Mouse (Mus musculus): Measurements from ENCODE around the gene Cib4. TPM values are rescaled to one million over a fixed set of nuclear protein-coding genes. Genes with fewer than 3 reads are reported as not detected.

Gene Cib4
- polyA plus RNA-seq, 1 experiment from 2014 or later, result not detected

DNA sequence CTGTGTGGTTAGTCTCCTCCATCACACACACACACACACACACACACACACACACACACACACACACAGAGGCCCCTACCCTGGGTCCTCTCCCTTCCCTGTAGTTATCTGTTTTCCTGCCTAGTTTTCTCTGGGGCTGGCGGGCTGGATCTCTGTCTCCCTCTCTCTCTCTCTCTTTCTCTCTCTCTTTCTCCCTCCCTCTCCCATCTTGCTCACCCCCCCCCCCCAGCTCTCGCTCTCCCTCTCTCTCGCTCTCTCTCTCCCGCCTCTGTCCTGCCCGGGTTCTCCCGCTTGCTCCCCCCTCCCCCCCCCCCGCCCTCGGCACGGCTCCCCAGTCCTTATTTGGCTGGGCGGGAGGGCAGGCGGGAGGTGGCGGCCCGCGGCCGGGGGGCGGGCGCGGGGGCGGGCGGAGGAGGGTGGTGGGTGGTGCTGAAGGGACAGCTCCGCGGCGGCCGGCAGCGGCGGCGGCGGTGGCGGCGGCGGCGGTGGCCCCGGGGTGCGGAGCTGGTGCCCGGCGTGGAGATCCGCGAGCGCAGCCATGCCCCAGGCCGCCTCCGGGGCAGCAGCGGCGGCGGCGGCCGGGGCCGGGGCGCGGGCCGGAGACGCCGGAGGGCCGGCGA is 42.2 kb upstream of the Cib4 start, which contains the start of gene Kcnk3:
Kcnk3 (plus strand) TSS at position 490 of the 620 bp plus-strand sequence.
- Histone ChIP-seq H3K36me3 (no peaks in the 10 kb centered on the region), H3K9me3 (replicated peaks) (no peaks in the 10 kb centered on the region), H3K9ac (0 out of 2 replicates have a peak within 1 kb of the TSS, but pooled peaks have one; percentile 17), H3K4me1 (peaks cover 20% of the 10 kb centered on the region), H3K27ac (no peak within 1 kb of the TSS), H3K27me3 (peaks cover 74% of the 10 kb centered on the region), H3K4me2 (peak within 1 kb of the TSS; percentile 91), H3K4me3 (replicated peaks) (peak within 1 kb of the TSS; percentile 47)
- peak; percentile 64 for ATAC-seq (replicated peaks; ENCODE audit: low FRiP score)
- WGBS, result 1% methylated on average over 23 of the region's 54 CpGs

DNA sequence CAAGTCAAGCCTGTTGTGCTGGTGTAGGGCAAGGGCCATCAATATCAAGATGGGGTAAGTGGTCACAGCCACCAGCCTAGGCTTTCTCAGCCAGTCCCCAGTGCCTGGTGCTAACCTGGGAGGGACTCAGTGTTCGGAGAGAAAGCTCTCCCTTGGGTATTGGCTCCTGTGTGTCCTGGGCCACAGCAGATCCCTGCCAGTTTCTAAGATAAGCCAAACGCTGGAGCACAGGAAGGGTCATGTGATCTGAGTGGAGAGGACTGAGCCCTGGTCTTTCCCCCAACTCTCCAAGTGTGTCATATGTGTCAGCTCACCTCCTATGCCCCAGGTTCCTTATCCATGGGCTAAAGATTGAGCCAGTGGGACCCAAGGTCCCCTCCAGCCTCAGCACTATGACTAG is 41.5 kb upstream of the Cib4 start:
- Histone ChIP-seq H3K9ac (no peak overlapping the region), H3K27ac (no peak overlapping the region), H3K27me3 (peaks cover 69% of the 10 kb centered on the region), H3K4me3 (replicated peaks) (no peak overlapping the region), H3K4me1 (peaks cover 20% of the 10 kb centered on the region), H3K9me3 (replicated peaks) (no peaks in the 10 kb centered on the region), H3K36me3 (no peaks in the 10 kb centered on the region), H3K4me2 (peak overlapping the region; percentile 91)
- WGBS, result 24% methylated on average over 2 of the region's 2 CpGs
- ATAC-seq (replicated peaks; ENCODE audit: low FRiP score), result no peak

DNA sequence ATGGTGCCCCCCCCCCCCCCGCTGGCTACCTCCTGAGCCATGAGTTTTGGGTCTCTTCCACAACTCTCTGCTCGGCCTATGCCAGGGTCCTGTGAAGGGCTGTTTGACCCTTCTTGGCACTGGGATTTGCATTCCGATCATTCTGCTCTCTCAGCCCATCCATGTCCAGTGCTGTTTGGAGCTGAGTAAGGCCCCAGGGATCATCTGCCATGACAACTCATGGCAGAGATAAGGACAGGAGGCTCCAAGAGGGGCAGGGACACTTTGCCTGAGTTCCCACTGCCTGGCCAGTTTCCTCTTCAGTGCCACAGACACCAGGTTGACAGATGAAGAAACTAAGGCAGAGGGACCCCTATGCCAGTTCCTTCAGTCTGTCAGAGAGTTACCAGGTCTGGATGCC is 41.0 kb upstream of the Cib4 start:
- Histone ChIP-seq H3K27me3 (peaks cover 66% of the 10 kb centered on the region), H3K4me1 (peaks cover 20% of the 10 kb centered on the region), H3K4me2 (no peak overlapping the region), H3K9me3 (replicated peaks) (no peaks in the 10 kb centered on the region), H3K27ac (no peak overlapping the region), H3K9ac (no peak overlapping the region), H3K4me3 (replicated peaks) (no peak overlapping the region), H3K36me3 (no peaks in the 10 kb centered on the region)
- ATAC-seq (replicated peaks; ENCODE audit: low FRiP score), result no peak
- WGBS, result 73% methylated on average over 3 of the region's 3 CpGs

DNA sequence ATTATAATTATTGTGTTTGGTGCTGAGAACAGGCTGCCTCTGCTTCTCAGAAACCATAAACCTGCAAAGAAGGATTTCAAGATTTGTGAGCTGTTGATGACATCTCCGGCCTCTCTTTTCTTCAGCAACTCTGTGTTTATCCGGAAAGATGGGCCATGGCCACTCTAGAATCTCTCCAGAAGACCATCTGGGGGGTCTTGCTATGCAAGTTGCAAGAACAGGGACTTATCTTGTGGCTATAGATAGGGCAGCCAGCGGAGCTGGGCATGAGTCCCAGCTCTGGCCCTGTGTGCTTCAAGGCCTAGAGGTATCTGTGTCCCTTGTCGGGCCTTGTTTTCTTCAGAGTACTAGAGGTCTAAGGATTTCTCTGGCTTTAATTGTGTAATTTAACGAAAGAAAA is 36.4 kb upstream of the Cib4 start:
- Histone ChIP-seq H3K9me3 (replicated peaks) (no peaks in the 10 kb centered on the region), H3K4me3 (replicated peaks) (no peak overlapping the region), H3K4me2 (no peak overlapping the region), H3K27ac (no peak overlapping the region), H3K4me1 (no peaks in the 10 kb centered on the region), H3K27me3 (peaks cover 24% of the 10 kb centered on the region), H3K36me3 (no peaks in the 10 kb centered on the region), H3K9ac (no peak overlapping the region)
- ATAC-seq (replicated peaks; ENCODE audit: low FRiP score), result no peak
- 79% methylated on average over 5 of the region's 5 CpGs for WGBS

DNA sequence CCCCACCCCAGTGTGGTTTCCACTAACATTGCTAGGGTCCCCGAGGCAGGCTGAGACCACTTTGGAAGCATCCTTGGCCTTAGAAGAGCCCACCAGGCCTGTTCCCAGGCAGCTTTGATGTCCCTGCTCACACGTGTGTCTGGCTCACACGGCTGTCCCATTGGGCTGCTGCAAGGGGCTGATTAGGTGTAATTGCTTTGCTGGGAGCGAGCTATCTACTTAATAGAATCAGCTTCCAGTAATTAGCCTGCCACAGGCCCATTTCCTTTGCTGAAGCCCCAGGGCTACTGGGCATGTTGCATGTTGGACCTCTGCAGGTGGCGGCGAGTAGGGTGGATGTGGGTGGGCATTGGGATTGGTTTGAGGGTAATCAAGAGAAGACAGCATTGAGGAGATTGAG is 35.1 kb upstream of the Cib4 start:
- Histone ChIP-seq H3K27me3 (peaks cover 11% of the 10 kb centered on the region; the same call in 1 of the 2 replicates), H3K36me3 (no peaks in the 10 kb centered on the region), H3K27ac (no peak overlapping the region), H3K9me3 (replicated peaks) (no peaks in the 10 kb centered on the region), H3K4me2 (no peak overlapping the region), H3K4me3 (replicated peaks) (no peak overlapping the region), H3K4me1 (no peaks in the 10 kb centered on the region), H3K9ac (no peak overlapping the region)
- ATAC-seq (replicated peaks; ENCODE audit: low FRiP score), result no peak
- 28% methylated on average over 6 of the region's 6 CpGs for WGBS

- no peak overlapping the region for H3K4me2 ChIP-seq
- no peak overlapping the region for H3K9ac ChIP-seq
- no peaks in the 10 kb centered on the region for H3K4me1 ChIP-seq
- no peaks in the 10 kb centered on the region for H3K36me3 ChIP-seq
- 69% methylated on average over 6 of the region's 6 CpGs for WGBS
- no peak for ATAC-seq (replicated peaks; ENCODE audit: low FRiP score)
- H3K4me3 ChIP-seq (replicated peaks), result no peak overlapping the region
- H3K27ac ChIP-seq, result no peak overlapping the region
- 0 out of 2 replicates have a peak, but pooled peaks cover 2% of the 10 kb centered on the region for H3K27me3 ChIP-seq
- H3K9me3 ChIP-seq (replicated peaks), result no peaks in the 10 kb centered on the region
Measured at GRCm38 (mm10) chr5:30578445-30579080, 32.9 kb upstream of the Cib4 start.

- Histone ChIP-seq H3K27me3 (no peaks in the 10 kb centered on the region), H3K9ac (no peak overlapping the region), H3K4me1 (no peaks in the 10 kb centered on the region), H3K4me3 (replicated peaks) (no peak overlapping the region), H3K27ac (no peak overlapping the region), H3K4me2 (no peak overlapping the region), H3K36me3 (no peaks in the 10 kb centered on the region), H3K9me3 (replicated peaks) (no peaks in the 10 kb centered on the region)
- 77% methylated on average over 12 of the region's 12 CpGs for WGBS
- no peak for ATAC-seq (replicated peaks; ENCODE audit: low FRiP score)
Measured at GRCm38 (mm10) chr5:30577654-30578310, 32.1 kb upstream of the Cib4 start.

DNA sequence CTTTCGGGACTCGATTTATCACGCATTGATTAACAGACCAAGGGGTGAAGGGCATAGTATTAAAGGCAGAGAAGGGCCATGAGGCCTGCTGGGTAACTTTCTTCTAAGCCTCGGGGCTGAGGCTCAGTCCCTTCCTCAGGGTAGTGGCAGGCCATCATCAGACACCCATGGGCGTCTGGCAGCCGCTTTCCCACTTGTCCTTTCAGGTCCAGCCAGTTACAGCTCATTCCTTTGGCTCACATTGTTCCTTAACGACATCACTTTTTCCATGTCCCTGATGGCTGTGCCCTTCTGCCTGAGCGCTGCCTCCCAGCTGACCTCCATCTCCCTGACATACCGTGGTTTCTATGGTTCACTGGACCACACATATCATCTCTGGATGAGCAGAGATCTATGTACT is 31.6 kb upstream of the Cib4 start:
- H3K9me3 ChIP-seq (replicated peaks), result no peaks in the 10 kb centered on the region
- no peak overlapping the region for H3K4me3 ChIP-seq (replicated peaks)
- no peak for ATAC-seq (replicated peaks; ENCODE audit: low FRiP score)
- H3K9ac ChIP-seq, result no peak overlapping the region
- H3K27me3 ChIP-seq, result no peaks in the 10 kb centered on the region
- H3K36me3 ChIP-seq, result no peaks in the 10 kb centered on the region
- H3K4me2 ChIP-seq, result no peak overlapping the region
- 61% methylated on average over 9 of the region's 9 CpGs for WGBS
- H3K4me1 ChIP-seq, result no peaks in the 10 kb centered on the region
- no peak overlapping the region for H3K27ac ChIP-seq

DNA sequence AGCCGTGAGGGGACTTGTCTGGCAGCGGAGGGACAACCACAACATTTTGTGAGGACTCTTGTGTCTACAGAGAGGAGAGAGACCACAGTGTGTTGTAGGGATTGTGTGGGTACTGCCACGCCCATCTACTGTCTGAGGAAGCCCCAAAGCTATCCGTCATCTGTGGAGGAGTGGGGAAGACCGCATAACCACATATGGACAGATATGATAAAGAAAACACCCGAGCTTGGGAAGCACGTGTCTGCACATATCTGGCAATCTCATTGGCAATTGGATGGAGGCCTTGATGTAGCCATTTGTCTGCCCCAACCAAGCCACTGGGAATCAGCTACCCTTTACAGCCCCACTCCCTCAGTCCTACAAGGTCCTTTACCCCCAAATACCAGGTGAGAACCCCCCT is 30.6 kb upstream of the Cib4 start:
- WGBS, result 79% methylated on average over 7 of the region's 7 CpGs
- Histone ChIP-seq H3K27ac (no peak overlapping the region), H3K4me3 (replicated peaks) (no peak overlapping the region), H3K9ac (no peak overlapping the region), H3K9me3 (replicated peaks) (no peaks in the 10 kb centered on the region), H3K36me3 (no peaks in the 10 kb centered on the region), H3K4me2 (no peak overlapping the region), H3K4me1 (no peaks in the 10 kb centered on the region), H3K27me3 (no peaks in the 10 kb centered on the region)
- no peak for ATAC-seq (replicated peaks; ENCODE audit: low FRiP score)

- H3K36me3 ChIP-seq, result no peaks in the 10 kb centered on the region
- no peak for ATAC-seq (replicated peaks; ENCODE audit: low FRiP score)
- H3K9ac ChIP-seq, result no peak overlapping the region
- H3K27me3 ChIP-seq, result no peaks in the 10 kb centered on the region
- H3K27ac ChIP-seq, result no peak overlapping the region
- WGBS, result 85% methylated on average over 8 of the region's 8 CpGs
- no peak overlapping the region for H3K4me3 ChIP-seq (replicated peaks)
- no peaks in the 10 kb centered on the region for H3K9me3 ChIP-seq (replicated peaks)
- no peak overlapping the region for H3K4me2 ChIP-seq
- H3K4me1 ChIP-seq, result no peaks in the 10 kb centered on the region
Measured at GRCm38 (mm10) chr5:30574367-30574766, 28.7 kb upstream of the Cib4 start.

GRCm38 (mm10) chr5:30571820-30572219 is 26.2 kb upstream of the Cib4 start:
- no peak overlapping the region for H3K4me2 ChIP-seq
- ATAC-seq (replicated peaks; ENCODE audit: low FRiP score), result no peak
- H3K4me3 ChIP-seq (replicated peaks), result no peak overlapping the region
- no peaks in the 10 kb centered on the region for H3K36me3 ChIP-seq
- no peak overlapping the region for H3K27ac ChIP-seq
- WGBS, result 77% methylated on average over 5 of the region's 5 CpGs
- no peaks in the 10 kb centered on the region for H3K9me3 ChIP-seq (replicated peaks)
- no peaks in the 10 kb centered on the region for H3K4me1 ChIP-seq
- no peak overlapping the region for H3K9ac ChIP-seq
- no peaks in the 10 kb centered on the region for H3K27me3 ChIP-seq

GRCm38 (mm10) chr5:30568479-30568878 is 22.8 kb upstream of the Cib4 start:
- Histone ChIP-seq H3K4me1 (no peaks in the 10 kb centered on the region), H3K27me3 (no peaks in the 10 kb centered on the region), H3K4me2 (no peak overlapping the region), H3K9ac (no peak overlapping the region), H3K27ac (no peak overlapping the region), H3K36me3 (no peaks in the 10 kb centered on the region), H3K9me3 (replicated peaks) (no peaks in the 10 kb centered on the region), H3K4me3 (replicated peaks) (no peak overlapping the region)
- WGBS, result 86% methylated on average over 1 of the region's 1 CpGs
- ATAC-seq (replicated peaks; ENCODE audit: low FRiP score), result no peak
